Mouse (Mus musculus) hindlimb bud, embryonic 11.5 days (tissue): ENCODE measurements at regions not wholly inside any gene's neighbourhood (a gene's known extent, or its start where the extent isn't known, plus 50 kb on each side); places are given as distances from the start of the nearest gene placed in this dataset.

Experiments used
- DNase-seq: peaks from one replicate; pipeline ENCODE4 v3.0.0-alpha.2; 2012; ENCODE audit warnings: low read depth, low spot score; ENCODE audit errors: extremely low spot score

GRCm38 (mm10) chr6:98767858-98768336 lies 425.3 kb upstream of the Gm765 start:
- no peak for DNase-seq

DNA sequence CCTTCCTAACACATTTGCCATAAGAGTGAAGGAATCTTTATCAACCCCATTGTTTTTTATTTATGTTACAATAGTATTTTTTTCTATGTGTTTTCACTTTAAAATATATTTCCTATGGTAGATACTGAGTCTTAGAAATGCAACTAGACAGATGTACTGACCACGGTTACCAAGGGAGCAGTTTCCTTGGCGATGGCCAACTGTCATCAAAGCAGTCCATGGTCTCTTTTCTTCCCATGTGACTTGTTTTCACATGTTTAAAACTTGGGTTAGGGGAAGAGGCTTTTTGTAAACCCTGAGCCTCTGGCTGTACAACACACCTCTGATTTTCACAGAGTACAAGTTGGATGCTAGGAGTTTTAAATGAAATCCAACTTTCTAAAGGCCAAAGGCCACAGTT lies 411.9 kb upstream of the Gm765 start:
- DNase-seq = no peak

DNA sequence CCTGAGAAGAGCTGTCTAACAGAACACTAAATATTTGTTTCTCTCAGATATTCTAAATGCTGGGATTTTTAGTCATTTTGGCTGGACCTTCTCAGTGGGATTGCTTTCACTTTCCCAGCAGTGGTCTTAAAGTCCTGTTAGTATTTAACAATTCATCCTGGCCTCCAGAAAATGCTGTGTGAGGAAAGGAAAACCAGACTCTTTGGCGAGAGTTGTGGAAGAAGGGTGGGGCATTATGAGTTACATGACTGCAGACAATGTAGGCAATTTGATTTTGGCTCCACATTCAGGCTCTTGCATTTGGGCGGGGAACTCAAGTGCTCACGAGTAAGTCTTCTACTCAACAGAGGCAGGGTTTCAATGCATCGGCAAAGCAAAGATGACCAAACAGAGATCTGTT lies 406.1 kb upstream of the Gm765 start:
- DNase-seq = no peak

GRCm38 (mm10) chr6:98746976-98747375 lies 404.4 kb upstream of the Gm765 start:
- no peak for DNase-seq

GRCm38 (mm10) chr6:98740447-98740846 lies 397.9 kb upstream of the Gm765 start:
- DNase-seq = no peak

- DNase-seq = no peak
Measured at GRCm38 (mm10) chr6:98731010-98731530, 388.5 kb upstream of the Gm765 start.

- DNase-seq = no peak
Measured at GRCm38 (mm10) chr6:98726605-98727144, 384.1 kb upstream of the Gm765 start.

DNA sequence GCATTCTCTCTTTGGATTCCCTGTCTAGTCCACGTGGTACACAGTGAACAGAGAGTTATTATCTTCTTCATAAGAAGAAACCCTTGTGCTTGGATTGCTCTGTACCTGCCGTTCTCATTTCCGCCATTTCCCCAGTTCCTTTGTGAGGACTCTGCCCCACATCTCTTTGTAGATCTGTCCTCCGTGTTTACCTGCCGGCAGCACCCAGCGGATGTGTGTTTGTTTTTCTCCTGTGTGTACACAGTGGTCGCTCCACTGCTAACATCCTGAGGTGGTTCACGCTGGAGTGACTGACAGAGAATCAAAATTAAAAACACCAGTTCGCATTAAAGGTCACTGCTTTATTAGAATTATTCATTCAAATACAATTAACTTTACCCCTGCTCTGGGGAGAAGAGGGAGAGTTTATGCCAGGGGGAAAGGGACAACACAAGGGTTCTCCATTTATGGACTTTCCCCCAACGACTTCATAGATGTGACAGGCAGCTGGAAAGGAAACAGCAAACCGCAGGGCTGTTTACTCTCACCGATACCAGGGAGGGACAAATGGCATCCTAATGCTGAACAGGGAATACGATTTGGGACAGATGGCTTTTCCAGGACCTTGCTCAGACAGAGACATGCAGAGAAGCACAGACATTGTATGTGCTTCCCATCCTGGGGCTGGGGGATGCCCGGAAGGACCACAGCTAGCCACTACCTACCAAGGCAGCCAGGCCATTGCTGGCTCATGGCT lies 362.5 kb upstream of the Gm765 start:
- no peak for DNase-seq

DNA sequence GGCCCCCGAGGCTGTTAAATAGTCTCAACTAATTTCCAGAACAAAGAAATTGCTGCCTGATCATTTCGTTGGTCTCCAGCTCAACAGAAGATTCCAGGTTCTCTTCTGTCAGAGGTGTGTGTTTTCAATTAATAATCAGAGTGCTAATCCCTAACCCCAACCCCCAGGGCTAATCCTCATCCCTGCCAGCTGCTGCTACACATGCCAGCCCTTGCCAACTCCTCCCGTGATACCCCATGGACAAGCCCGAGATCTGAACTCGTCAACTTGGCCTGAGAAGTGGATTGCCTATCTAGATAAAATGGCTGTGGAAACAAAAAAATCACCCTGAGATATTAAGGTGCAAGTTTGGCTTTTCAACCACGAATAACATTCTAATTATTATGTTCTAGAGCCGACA lies 355.0 kb upstream of the Gm765 start:
- no peak for DNase-seq

- DNase-seq = no peak
Measured at GRCm38 (mm10) chr6:98693411-98693810, 350.9 kb upstream of the Gm765 start.

DNA sequence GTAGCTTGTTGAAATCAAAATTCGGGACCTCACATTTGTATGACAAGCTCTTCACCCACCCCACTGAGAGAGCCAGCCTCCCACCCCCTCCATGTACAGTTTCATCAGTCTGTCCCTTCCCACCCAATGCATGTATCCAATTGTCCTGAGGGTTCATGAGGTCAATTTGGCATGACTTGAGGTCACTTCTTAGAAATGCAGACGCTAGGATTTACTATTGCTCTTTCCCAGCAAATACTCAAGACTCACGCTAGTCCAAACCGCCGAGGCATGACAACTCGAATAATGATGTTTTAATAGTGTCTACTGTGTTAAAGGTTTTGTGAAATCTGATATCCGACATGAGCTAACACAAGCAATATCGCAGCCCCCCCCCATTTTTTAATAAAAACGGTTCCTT lies 347.6 kb upstream of the Gm765 start:
- no peak for DNase-seq

DNA sequence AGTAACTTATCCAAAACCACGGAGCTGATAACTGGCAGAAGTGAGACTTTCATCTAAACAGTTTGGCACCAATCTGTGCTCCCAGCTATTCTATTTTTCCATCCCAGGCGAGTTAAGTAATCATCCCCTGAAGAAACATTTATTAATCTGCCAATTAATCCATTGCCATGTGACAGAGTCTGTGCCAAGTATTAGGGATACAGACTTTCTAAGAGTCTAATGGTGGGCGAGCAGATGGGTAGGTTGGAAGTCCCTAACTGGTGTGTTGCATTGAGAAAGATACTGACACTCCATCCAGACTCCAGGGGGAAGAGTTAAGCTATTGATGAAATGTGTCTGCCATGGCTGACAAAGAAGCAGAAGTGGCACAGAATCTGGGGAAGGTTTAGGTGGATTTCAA lies 346.8 kb upstream of the Gm765 start:
- no peak for DNase-seq

- no peak for DNase-seq
Measured at GRCm38 (mm10) chr6:98688624-98689023, 346.1 kb upstream of the Gm765 start.

DNA sequence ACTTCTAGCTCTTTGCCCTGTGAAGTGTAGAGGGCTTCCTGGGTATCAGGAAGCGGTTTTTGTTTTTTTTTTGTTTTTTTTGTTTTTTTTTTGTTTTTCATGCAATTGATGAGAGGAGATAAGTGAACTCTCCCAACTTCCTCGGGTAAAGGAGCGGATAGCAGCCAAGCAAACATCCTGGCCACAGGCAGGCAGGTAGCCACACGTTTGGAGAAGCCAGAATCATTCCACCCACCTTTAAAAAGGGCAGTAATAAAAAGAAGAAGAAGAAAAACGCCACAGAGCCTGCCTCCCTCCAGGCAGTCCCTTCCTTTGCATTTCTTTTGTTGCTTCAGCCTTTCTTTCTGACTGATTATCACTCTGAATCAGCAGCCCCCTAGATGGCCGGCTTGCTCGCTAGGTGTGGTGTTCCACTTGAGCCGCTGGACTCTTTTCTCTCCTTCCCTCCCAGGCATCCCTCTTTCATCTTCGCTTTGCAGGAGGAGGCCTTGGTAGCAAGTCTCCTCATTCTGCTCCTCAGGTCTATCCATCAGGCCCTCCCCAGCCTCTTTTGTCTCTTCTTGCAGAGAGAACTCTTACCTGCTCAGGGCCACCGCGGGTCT lies 323.9 kb upstream of the Gm765 start:
- no peak for DNase-seq

- no peak for DNase-seq
Measured at GRCm38 (mm10) chr6:98651827-98652226, 309.3 kb upstream of the Gm765 start.

DNA sequence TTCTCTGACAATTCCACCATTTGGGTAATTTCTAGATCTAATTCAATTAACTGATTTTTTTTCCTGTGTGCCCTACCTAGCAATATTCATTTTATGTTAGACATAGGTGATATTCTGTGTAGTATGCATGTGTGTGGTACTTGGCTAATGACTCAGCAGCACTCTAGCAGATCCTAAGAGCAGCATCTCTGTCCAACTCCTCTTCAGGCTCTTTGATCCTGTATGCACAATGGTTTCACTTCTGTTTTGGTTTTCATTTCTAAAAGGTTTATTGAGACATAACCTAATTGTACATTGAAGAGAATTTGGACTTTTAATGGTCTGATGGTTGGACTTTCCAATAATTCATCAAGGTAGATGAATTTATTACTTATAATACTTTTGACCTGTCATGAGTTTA lies 308.8 kb upstream of the Gm765 start:
- no peak for DNase-seq

DNA sequence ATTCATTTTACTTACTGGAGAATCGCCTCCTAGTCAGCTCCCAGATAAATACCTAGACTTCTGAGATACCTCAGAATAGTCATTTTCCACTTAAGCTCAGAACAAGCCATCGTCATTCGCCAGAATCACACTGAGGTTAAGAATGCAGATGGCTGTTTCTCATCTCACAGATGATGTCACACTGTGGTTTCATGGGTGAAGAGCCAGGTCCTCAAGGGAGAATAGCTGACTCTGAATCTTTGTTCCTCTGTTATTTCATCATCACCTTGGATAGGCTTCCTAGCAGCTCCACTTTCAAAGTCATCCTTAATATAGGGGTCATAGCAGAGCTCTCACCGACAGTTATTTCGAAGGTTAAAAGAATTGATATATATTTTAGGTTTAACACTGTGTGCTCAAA lies 297.8 kb upstream of the Gm765 start:
- no peak for DNase-seq

DNA sequence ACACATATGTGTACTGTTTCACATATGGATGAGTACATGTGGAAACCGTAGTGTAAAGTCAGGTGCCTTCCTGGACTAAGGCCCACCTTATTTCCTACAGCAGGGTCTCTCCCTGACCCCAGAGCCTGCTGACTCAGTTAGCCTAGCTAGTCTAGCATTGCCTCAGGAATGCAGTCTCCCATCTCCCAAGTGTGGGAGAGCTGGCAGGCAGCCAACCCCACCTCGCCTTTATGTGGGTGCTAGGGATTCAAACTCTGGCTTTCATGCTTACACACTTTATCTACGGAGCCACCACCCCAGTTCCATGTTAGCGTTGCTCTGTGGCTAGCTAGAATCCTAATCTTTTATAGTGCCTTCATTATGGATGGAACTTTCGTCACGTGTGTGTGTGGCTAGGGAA lies 293.3 kb upstream of the Gm765 start:
- no peak for DNase-seq

- DNase-seq = no peak
Measured at GRCm38 (mm10) chr6:98632278-98633063, 289.9 kb upstream of the Gm765 start.

- no peak for DNase-seq
Measured at GRCm38 (mm10) chr6:98631269-98631668, 288.7 kb upstream of the Gm765 start.

GRCm38 (mm10) chr6:98629646-98630045 lies 287.1 kb upstream of the Gm765 start:
- no peak for DNase-seq
